Mouse (Mus musculus) gastrocnemius, adult 2 months (tissue): ENCODE measurements at regions not wholly inside any gene's neighbourhood (a gene's known extent, or its start where the extent isn't known, plus 50 kb on each side); places are given as distances from the start of the nearest gene placed in this dataset.

Source experiments
- DNase-seq: peaks from one replicate; pipeline ENCODE4 v3.0.0; 2022
- H3K27ac ChIP-seq: fragments of 200-600 bp; 2 replicates; pipeline ENCODE4 v1.8.1; 2022; ENCODE audit warnings: mild to moderate bottlenecking
- H3K4me3 ChIP-seq: fragments of 200-600 bp; 2 replicates; pipeline ENCODE4 v1.8.1; 2022; ENCODE audit warnings: mild to moderate bottlenecking, moderate library complexity
- CTCF ChIP-seq: fragments of 200-600 bp; IDR thresholded peaks from 2 replicates; pipeline ENCODE4 v1.8.1; 2022; ENCODE audit warnings: antibody characterized with exemption, mild to moderate bottlenecking, moderate library complexity
- intact Hi-C: fragments of 180-260 bp; cut with DNase I; formaldehyde crosslinking; loops from one replicate; pipeline ENCODE4 v1.15.1; 2025

- no peak for DNase-seq
- no peak for TF ChIP-seq CTCF
- Histone ChIP-seq H3K27ac (no peak overlapping the region), H3K4me3 (no peak overlapping the region)
- intact Hi-C loops = no loop called here
These were observed 108.1 kb upstream of the Pde3a start for GRCm38 (mm10) chr6:141141016-141141415.

- intact Hi-C loops = no loop called here
- no peak for DNase-seq
- no peak for TF ChIP-seq CTCF
- Histone ChIP-seq H3K27ac (no peak overlapping the region), H3K4me3 (no peak overlapping the region)
These were observed 100.5 kb upstream of the Pde3a start for GRCm38 (mm10) chr6:141148417-141149169.

GRCm38 (mm10) chr6:141149170-141149917 is 99.7 kb upstream of the Pde3a start:
- DNase-seq = no peak
- intact Hi-C loops = no loop called here
- no peak for TF ChIP-seq CTCF

GRCm38 (mm10) chr6:141159326-141159725 is 89.7 kb upstream of the Pde3a start:
- intact Hi-C loops = no loop called here
- TF ChIP-seq CTCF = no peak
- no peak overlapping the region for H3K27ac ChIP-seq

More at GRCm38 (mm10) chr6:141149170-141149917, 99.7 kb upstream of the Pde3a start:
- Histone ChIP-seq H3K4me3 (no peak overlapping the region), H3K27ac (no peak overlapping the region)

GRCm38 (mm10) chr6:141161626-141162233 is 87.3 kb upstream of the Pde3a start:
- DNase-seq = no peak
- no peak overlapping the region for H3K4me3 ChIP-seq
- intact Hi-C loops = no loop called here
- H3K27ac ChIP-seq = peak overlapping the region; percentile 40; the same call in 1 of the 2 replicates
- no peak for TF ChIP-seq CTCF

More at GRCm38 (mm10) chr6:141159326-141159725, 89.7 kb upstream of the Pde3a start:
- no peak for DNase-seq
- H3K4me3 ChIP-seq = no peak overlapping the region

GRCm38 (mm10) chr6:141167270-141167669 is 81.8 kb upstream of the Pde3a start:
- intact Hi-C loops = no loop called here
- H3K27ac ChIP-seq = peak overlapping the region; percentile 58; the same call in 1 of the 2 replicates

GRCm38 (mm10) chr6:141168356-141168755 is 80.7 kb upstream of the Pde3a start:
- intact Hi-C loops = no loop called here
- no peak for DNase-seq
- Histone ChIP-seq H3K27ac (no peak overlapping the region), H3K4me3 (no peak overlapping the region)
- TF ChIP-seq CTCF = no peak

More at GRCm38 (mm10) chr6:141167270-141167669, 81.8 kb upstream of the Pde3a start:
- no peak for DNase-seq
- TF ChIP-seq CTCF = no peak
- no peak overlapping the region for H3K4me3 ChIP-seq

GRCm38 (mm10) chr6:141183782-141184181 is 65.3 kb upstream of the Pde3a start:
- no peak for DNase-seq
- no peak for TF ChIP-seq CTCF
- intact Hi-C loops = no loop called here
- Histone ChIP-seq H3K27ac (no peak overlapping the region), H3K4me3 (no peak overlapping the region)

GRCm38 (mm10) chr6:141188036-141188435 is 61.0 kb upstream of the Pde3a start:
- H3K4me3 ChIP-seq = no peak overlapping the region
- TF ChIP-seq CTCF = no peak
- H3K27ac ChIP-seq = no peak overlapping the region
- intact Hi-C loops = no loop called here
- DNase-seq = no peak

- H3K4me3 ChIP-seq = no peak overlapping the region
- intact Hi-C loops = no loop called here
- no peak overlapping the region for H3K27ac ChIP-seq
- TF ChIP-seq CTCF = no peak
- DNase-seq = no peak
These were observed 60.0 kb upstream of the Pde3a start for GRCm38 (mm10) chr6:141189093-141189492.

- intact Hi-C loops = no loop called here
- DNase-seq = peak; percentile 24
- no peak for TF ChIP-seq CTCF
- Histone ChIP-seq H3K27ac (peak overlapping the region; percentile 21), H3K4me3 (no peak overlapping the region)
These were observed 59.4 kb upstream of the Pde3a start for GRCm38 (mm10) chr6:141189701-141190100.

- intact Hi-C loops = no loop called here
- TF ChIP-seq CTCF = no peak
- DNase-seq = peak; percentile 26
- H3K27ac ChIP-seq = peak overlapping the region; percentile 28; the same call in 1 of the 2 replicates
- H3K4me3 ChIP-seq = peak overlapping the region; percentile 6
These were observed 58.7 kb upstream of the Pde3a start for GRCm38 (mm10) chr6:141190383-141190782.

GRCm38 (mm10) chr6:141197501-141197900 is 51.6 kb upstream of the Pde3a start:
- intact Hi-C loops = no loop called here
- DNase-seq = no peak
- no peak overlapping the region for H3K27ac ChIP-seq
- H3K4me3 ChIP-seq = no peak overlapping the region
- TF ChIP-seq CTCF = no peak
